Mouse (Mus musculus) embryonic facial prominence, embryonic 11.5 days (tissue): Measurements from ENCODE around the gene Ephb1. TPM values are rescaled to one million over a fixed set of nuclear protein-coding genes. Genes with fewer than 3 reads are reported as not detected.

Experiments
- ATAC-seq: fragments of 200-750 bp; cut with Nextera tagmentation; replicated peaks from 2 replicates; pipeline ENCODE4 v1.8.0; 2017; ENCODE audit warnings: low read depth; ENCODE audit not compliant: insufficient number of reproducible peaks, low FRiP score, low TSS enrichment
- DNase-seq: peaks from one replicate; pipeline ENCODE4 v3.0.0-alpha.2; 2015; ENCODE audit warnings: low spot score
- H3K27ac ChIP-seq: fragments of 300-500 bp; sonication (generic); replicated peaks from 2 replicates; pipeline ENCODE4 v1.5.1; 2014; ENCODE audit warnings: mild to moderate bottlenecking, low read depth, low read length, control low read depth
- H3K27me3 ChIP-seq: fragments of 300-500 bp; sonication (generic); 2 replicates; pipeline ENCODE4 v1.6.1; 2014; ENCODE audit warnings: mild to moderate bottlenecking, low read length, moderate library complexity, mixed read lengths; ENCODE audit not compliant: control insufficient read depth, insufficient read depth
- H3K36me3 ChIP-seq: fragments of 300-500 bp; sonication (generic); replicated peaks from 2 replicates; pipeline ENCODE4 v1.6.1; 2014; ENCODE audit warnings: low read depth, mild to moderate bottlenecking, low read length, moderate library complexity, mixed read lengths; ENCODE audit not compliant: control insufficient read depth, insufficient read depth
- H3K4me1 ChIP-seq: fragments of 300-500 bp; sonication (generic); 2 replicates; pipeline ENCODE4 v1.6.1; 2014; ENCODE audit warnings: low read length, mixed read lengths; ENCODE audit not compliant: control insufficient read depth, insufficient read depth
- H3K4me2 ChIP-seq: fragments of 300-500 bp; sonication (generic); 2 replicates; pipeline ENCODE4 v1.6.1; 2014; ENCODE audit warnings: low read depth, mild to moderate bottlenecking, control low read depth, low read length, moderate library complexity
- H3K4me3 ChIP-seq: fragments of 300-500 bp; sonication (generic); 2 replicates; pipeline ENCODE4 v1.5.1; 2014; ENCODE audit warnings: low read depth, low read length, control low read depth
- H3K9ac ChIP-seq: fragments of 300-500 bp; sonication (generic); replicated peaks from 2 replicates; pipeline ENCODE4 v1.6.1; 2014; ENCODE audit warnings: mild to moderate bottlenecking, control low read depth, low read length
- H3K9me3 ChIP-seq: fragments of 300-500 bp; sonication (generic); replicated peaks from 2 replicates; pipeline ENCODE4 v1.6.1; 2016; ENCODE audit warnings: mild to moderate bottlenecking, low read length, inconsistent platforms, mixed read lengths; ENCODE audit not compliant: control insufficient read depth
- WGBS: fragments of 180-500 bp; shearing (Covaris S2); extraction: QIAGEN DNeasy Blood & Tissue Kit; methylation state at CpG from one replicate; pipeline ENCODE4 v1.1.7; 2014; 5-methylcytosine and 5-hydroxymethylcytosine counted together
- polyA plus RNA-seq: library from polyadenylated mRNA; unstranded; fragments of >200 nt; fragmentation: Nextera tagmentation; extraction: Ambion mirVana; gene quantifications from 2 replicates; pipeline ENCODE4 v1.2.1, GENCODE M21; 2014

Ephb1 gene
- polyA plus RNA-seq, 1 experiment from 2014 or later, result 6.6 TPM

- Histone ChIP-seq H3K4me1 (no peaks in the 10 kb centered on the region), H3K36me3 (no peaks in the 10 kb centered on the region), H3K4me3 (no peak overlapping the region), H3K9ac (no peak overlapping the region), H3K9me3 (no peaks in the 10 kb centered on the region), H3K27me3 (no peaks in the 10 kb centered on the region), H3K4me2 (no peak overlapping the region), H3K27ac (no peak overlapping the region)
- 84% methylated on average over 10 of the region's 10 CpGs for WGBS
- no peak for ATAC-seq
- DNase-seq, result no peak
Measured at GRCm38 (mm10) chr9:102007706-102008105, 346.8 kb downstream of the Ephb1 start.

DNA sequence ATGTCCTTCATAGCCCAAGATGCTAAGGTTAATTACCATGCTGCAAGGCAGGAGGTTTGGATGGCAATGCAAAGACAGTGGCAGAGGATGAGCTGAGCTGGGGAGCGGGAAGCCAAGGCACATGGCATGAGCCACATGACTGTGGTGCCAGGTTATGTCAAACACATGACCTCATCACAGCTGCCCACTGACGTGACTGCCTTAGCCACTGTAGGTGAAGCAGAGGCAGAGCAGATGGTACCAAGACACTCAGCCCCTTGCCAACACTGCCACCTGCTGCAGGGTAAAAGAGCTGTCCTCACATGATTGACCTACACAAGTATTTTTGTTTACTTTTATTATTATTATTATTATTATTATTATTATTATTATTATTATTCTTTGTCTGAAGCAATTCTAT, 348.0 kb downstream of the Ephb1 start:
- H3K4me2 ChIP-seq, result no peak overlapping the region
- DNase-seq (no peak), ATAC-seq (no peak)
- H3K27ac ChIP-seq, result no peak overlapping the region
- no peak overlapping the region for H3K9ac ChIP-seq
- H3K4me3 ChIP-seq, result no peak overlapping the region
- no peaks in the 10 kb centered on the region for H3K36me3 ChIP-seq
- no peaks in the 10 kb centered on the region for H3K4me1 ChIP-seq
- no peaks in the 10 kb centered on the region for H3K27me3 ChIP-seq
- no peaks in the 10 kb centered on the region for H3K9me3 ChIP-seq
- 76% methylated on average over 2 of the region's 2 CpGs for WGBS

DNA sequence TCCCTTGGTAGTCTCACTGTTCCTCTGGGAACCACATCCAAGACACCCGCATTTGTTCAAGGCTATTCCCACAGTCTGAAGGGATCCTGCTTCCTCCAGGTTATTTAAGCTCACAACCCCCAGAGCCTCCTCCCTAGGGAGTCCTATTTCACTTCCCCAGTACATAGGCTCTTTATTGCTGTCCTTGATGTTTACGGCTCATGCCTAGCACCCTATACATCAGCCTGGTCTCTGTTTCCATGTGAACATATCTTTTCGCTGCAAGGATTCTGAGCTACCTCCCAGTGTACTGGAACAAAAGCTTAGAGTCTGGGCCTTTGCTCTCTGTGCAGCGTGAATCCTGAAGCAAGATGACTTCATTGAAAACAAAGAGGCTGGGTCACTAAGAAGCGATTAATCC, 351.6 kb downstream of the Ephb1 start:
- H3K9ac ChIP-seq, result no peak overlapping the region
- ATAC-seq (no peak), DNase-seq (no peak)
- 61% methylated on average over 5 of the region's 5 CpGs for WGBS
- no peak overlapping the region for H3K27ac ChIP-seq
- H3K4me1 ChIP-seq, result no peaks in the 10 kb centered on the region
- H3K9me3 ChIP-seq, result no peaks in the 10 kb centered on the region
- no peaks in the 10 kb centered on the region for H3K27me3 ChIP-seq
- no peak overlapping the region for H3K4me3 ChIP-seq
- no peaks in the 10 kb centered on the region for H3K36me3 ChIP-seq
- H3K4me2 ChIP-seq, result no peak overlapping the region

DNA sequence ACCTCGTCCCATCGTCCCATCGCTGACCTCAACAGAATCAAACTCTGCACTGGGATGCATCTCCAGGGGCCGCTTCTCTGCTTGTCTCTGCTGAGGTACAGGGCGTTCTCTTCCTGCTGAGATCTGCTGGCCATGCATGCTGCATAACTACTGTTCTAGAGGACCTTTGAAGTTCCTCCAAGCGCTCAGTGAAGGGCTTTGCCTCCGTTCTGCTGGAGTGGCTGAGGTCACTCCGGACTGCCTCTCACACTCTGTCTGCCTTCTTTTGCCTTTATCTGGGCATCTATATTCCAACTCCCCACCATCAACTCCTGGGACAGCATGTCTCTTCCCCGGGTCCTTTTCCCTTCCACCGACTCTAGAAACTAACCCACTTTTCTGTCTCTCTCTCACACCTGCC, 352.3 kb downstream of the Ephb1 start:
- DNase-seq (no peak), ATAC-seq (no peak)
- Histone ChIP-seq H3K4me2 (no peak overlapping the region), H3K36me3 (no peaks in the 10 kb centered on the region), H3K27ac (no peak overlapping the region), H3K9ac (no peak overlapping the region), H3K27me3 (no peaks in the 10 kb centered on the region), H3K4me3 (no peak overlapping the region), H3K9me3 (no peaks in the 10 kb centered on the region), H3K4me1 (no peaks in the 10 kb centered on the region)
- 91% methylated on average over 10 of the region's 10 CpGs for WGBS

- no peak overlapping the region for H3K27ac ChIP-seq
- WGBS, result 89% methylated on average over 11 of the region's 11 CpGs
- ATAC-seq, result no peak
Measured at GRCm38 (mm10) chr9:102001633-102002165, 352.8 kb downstream of the Ephb1 start.

GRCm38 (mm10) chr9:101999690-102000089, 354.8 kb downstream of the Ephb1 start:
- H3K27ac ChIP-seq, result no peak overlapping the region
- no peaks in the 10 kb centered on the region for H3K9me3 ChIP-seq
- no peak overlapping the region for H3K4me3 ChIP-seq
- H3K4me2 ChIP-seq, result no peak overlapping the region
- no peak overlapping the region for H3K9ac ChIP-seq
- ATAC-seq (no peak), DNase-seq (no peak)
- 81% methylated on average over 4 of the region's 4 CpGs for WGBS
- no peaks in the 10 kb centered on the region for H3K4me1 ChIP-seq
- H3K27me3 ChIP-seq, result no peaks in the 10 kb centered on the region
- H3K36me3 ChIP-seq, result no peaks in the 10 kb centered on the region

More at GRCm38 (mm10) chr9:102001633-102002165, 352.8 kb downstream of the Ephb1 start:
- DNase-seq, result no peak
- Histone ChIP-seq H3K36me3 (no peaks in the 10 kb centered on the region), H3K9me3 (no peaks in the 10 kb centered on the region), H3K4me2 (no peak overlapping the region), H3K9ac (no peak overlapping the region), H3K4me3 (no peak overlapping the region), H3K4me1 (no peaks in the 10 kb centered on the region), H3K27me3 (no peaks in the 10 kb centered on the region)

DNA sequence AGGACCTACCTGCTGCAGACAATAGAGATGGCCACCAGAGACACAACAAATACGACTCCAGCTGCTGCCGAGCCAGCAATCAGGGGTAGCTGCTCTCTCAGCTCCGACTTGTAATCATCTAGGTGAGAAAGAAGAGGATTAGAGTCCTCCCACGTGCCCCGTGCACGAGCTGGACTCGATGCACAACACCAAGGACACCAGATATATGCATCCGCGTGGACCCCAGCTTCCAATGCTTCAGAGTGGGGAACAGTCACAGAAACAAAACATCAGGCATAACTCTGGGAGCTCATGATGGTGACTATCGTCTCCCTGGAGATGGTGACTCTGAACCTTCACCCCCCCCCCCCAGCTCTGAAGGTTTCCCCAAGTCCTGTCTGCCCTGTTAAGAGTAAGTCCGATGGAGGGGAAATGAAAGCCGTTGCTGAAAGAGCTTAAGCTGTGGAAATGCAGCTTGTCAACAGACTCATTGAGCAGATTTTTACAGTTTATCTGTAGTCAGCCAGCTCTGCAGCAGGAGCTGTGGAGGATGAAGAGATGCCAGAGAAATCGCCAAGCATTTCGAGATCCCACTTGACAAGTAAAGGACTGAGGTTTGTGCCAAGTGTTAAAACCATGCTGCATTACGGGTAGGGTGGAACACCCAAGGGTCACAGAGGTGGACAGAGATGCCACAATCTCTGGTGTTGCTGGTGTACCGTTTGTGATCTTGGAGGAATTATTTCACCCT, 357.6 kb downstream of the Ephb1 start:
- H3K9ac ChIP-seq, result no peak overlapping the region

GRCm38 (mm10) chr9:101996183-101996582, 358.3 kb downstream of the Ephb1 start:
- H3K4me2 ChIP-seq, result no peak overlapping the region
- no peak overlapping the region for H3K9ac ChIP-seq
- no peaks in the 10 kb centered on the region for H3K9me3 ChIP-seq
- WGBS, result 77% methylated on average over 7 of the region's 7 CpGs
- no peak for ATAC-seq
- no peaks in the 10 kb centered on the region for H3K27me3 ChIP-seq
- no peak for DNase-seq
- no peaks in the 10 kb centered on the region for H3K36me3 ChIP-seq
- H3K27ac ChIP-seq, result no peak overlapping the region
- H3K4me3 ChIP-seq, result no peak overlapping the region
- no peaks in the 10 kb centered on the region for H3K4me1 ChIP-seq

More for the DNA sequence above, 357.6 kb downstream of the Ephb1 start:
- ATAC-seq (no peak), DNase-seq (no peak)
- Histone ChIP-seq H3K36me3 (no peaks in the 10 kb centered on the region), H3K4me3 (no peak overlapping the region), H3K27me3 (no peaks in the 10 kb centered on the region), H3K9me3 (no peaks in the 10 kb centered on the region), H3K4me2 (no peak overlapping the region), H3K4me1 (no peaks in the 10 kb centered on the region), H3K27ac (no peak overlapping the region)
- 81% methylated on average over 16 of the region's 16 CpGs for WGBS
